Mouse (Mus musculus) frontal cortex, postnatal 10 days (tissue): ENCODE measurements around the gene Exoc3l.

Source experiments
- DNase-seq, 2 experiments: peaks; one replicate each; pipeline ENCODE4 v3.0.0; 2022; ENCODE audit warnings: low spot score in 2 of 2, mixed read lengths in 1 of 2

Exoc3l gene

DNA sequence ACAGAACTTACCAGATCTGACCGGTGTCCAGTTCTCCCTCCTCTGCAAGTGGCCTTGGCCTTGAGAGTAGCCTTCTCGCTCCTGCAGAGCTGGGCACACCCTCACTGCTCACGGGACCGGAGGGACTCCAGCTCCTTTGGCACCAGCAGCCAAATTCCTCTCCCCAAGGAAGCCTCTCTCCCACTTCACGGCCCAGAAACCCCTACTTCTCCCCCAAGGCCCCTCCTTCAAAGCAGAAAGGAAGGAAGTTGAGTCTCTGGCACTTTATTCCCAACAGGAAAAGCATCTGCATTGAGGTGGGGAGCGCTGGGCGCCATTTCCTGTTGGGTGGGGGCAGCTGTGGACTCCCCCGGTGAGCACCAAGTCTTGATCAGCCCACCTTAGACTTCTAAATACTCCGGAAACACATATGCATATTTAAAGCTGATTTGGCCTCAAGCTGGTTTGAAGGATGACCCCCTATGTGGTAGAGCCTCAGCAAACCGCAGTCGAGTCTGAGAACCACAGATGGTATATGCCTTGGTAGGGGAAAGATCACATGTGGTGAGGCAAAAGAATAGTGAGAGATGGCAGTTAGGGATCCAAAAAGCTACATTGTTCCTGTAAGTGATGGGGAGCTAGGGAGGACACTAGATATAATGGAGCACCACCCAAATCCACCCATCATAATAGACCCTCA lies at the start of gene Exoc3l:
Exoc3l (minus strand) TSS at position 207 of the 679 bp plus-strand sequence.
- no peak for DNase-seq

- no peak for DNase-seq
Observed at GRCm38 (mm10) chr8:105345061-105345975, 49.4 kb upstream of the Exoc3l start.

DNA sequence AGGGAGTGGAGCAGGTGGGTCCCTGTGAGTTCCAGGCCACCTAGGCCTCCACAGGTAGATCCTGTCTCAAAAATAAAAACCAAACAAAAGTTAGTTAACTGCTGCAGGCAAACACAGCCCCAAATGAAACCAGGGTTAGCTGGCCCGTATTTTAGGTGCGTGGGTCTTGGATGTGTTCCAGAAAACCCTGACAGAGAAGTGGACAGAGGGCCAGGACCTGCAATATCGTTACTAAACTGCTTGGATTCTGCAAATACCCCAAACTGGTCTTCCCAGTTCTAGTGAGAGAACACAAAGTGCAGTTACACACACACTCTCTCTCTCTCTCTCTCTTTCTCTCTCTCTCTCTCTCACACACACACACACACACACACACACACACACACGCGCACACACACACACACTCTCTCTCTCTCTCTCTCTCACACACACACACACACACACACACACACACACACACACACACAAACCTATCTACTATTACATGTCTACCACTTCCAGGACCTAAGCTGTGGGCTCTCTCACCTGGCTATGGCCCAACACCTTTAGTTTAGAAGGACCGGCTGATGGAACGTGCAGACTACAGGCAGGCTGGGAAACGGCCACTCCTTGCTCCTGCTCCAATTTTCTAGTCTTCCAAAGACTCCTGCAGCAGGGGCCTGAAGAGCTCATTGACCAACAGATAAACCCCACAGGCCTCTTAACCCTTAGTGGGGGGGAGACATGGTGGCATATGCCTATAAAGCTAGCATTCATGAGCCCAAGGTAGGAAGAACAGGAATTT lies 48.1 kb upstream of the Exoc3l start:
- no peak for DNase-seq

- DNase-seq, result no peak
Observed at GRCm38 (mm10) chr8:105342768-105343167, 46.9 kb upstream of the Exoc3l start.

- no peak for DNase-seq
Observed at GRCm38 (mm10) chr8:105341399-105341798, 45.5 kb upstream of the Exoc3l start.

DNA sequence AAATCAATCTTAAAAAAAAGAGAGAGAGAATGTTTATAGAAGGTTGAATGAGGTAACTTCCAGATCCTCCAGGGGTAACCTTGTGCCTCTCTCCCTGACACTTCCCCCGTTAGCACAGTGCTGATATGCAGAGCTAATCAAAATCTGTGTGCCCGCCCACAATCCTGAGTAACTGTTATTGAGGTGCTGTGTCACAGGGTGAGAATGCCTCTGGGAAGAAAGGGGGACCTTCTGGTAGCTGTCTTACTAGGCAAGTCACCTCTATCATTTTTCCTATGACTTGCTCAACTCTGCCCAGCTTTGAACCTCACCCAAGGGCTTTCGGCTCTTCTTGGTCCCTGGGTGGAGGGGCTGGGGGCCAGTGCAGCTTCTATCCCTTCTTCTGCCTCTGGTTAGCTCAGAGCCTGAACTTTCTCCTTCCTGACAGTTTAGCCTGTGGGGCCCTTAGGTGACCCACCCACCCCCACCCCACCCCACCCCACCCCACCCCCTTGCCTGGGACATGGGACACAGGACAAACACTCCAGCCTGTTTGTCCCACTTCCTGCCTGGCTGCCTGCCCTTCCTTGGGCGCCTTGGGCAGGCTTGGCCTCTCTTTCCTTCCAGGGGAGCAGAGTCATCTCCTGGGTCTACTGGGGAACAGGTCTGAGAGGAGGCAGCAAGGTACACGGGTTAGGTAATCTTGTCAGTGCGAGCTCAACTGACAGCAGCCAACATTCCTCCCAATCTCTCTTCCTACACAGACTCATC lies 44.2 kb upstream of the Exoc3l start:
- DNase-seq, result no peak

- DNase-seq, result no peak
Observed at GRCm38 (mm10) chr8:105338992-105339391, 43.1 kb upstream of the Exoc3l start.

DNA sequence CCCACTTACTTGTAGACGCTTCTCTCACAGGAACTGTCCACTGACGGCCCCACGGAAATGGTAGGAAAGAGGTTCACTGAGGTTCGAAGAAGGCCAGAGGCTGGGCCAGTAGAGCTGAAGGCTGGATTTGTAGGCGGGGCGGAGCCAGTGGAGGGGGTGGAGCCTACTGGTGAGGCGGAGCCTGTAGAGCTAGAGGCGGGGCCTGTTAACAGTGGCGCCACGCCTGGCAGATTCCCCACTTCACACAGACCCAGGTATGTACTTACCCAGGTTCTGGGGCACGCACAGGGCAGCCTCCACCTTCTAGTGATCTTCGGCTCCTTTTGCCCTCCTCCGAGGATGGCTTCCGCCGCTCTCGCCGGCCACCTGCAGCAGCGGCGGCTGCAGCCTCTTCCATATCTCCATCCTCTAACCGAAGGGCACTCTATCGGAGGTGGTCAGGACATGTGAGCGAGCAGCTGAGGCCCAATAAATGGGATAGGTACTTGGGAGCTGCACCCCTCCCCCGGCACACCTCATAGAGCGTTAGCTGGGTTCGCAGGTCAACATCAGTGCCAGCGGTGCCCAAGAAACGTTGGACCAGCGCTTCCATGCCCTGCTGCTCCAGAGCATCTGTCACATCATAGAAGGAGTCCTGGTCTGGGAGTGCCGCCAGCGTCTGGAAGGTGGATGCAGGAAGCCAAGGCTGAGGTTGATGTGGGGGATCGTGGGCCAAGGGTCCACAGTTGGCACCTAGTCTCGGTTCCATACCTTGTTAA lies 40.7 kb upstream of the Exoc3l start:
- DNase-seq, result no peak

GRCm38 (mm10) chr8:105332523-105332922 lies 36.6 kb upstream of the Exoc3l start:
- DNase-seq, result no peak

DNA sequence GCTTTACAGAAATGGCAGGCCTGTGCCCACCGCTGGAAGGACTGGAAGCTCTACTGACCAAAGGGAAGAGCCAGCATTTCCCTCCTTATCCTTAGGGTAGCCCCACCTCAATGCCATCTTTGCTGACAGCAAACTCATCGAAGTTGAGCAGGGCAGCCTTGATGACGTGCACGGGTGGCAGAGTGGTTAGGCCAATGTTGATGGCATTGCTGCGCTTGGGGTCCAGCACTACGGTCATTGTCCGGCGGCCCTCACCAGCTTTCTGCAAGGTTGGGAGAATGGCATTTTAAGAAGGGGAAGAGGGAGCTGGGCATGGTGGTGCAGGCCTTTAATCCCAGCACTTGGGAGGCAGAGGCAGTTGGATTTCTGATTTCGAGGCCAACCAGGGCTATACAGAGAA lies 36.0 kb upstream of the Exoc3l start:
- no peak for DNase-seq

DNA sequence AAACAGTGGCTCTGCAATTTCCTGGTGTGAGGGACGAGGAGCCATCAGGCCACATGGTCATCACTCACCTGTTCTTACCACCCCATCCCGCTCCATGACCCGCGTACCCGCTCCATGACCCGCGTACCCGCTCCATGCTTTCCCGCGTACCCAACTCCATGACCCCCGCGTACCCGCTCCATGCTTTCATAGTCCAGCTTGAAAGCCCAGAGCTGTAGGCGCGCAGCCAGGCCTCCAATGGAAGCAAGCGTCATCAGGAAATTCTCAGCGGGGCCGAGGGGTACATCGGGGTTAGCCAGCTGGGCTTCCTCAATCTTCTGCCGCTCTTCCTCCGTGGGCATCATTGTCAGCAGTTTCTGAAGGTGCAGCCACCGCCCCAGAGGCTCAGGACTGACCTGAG lies 35.6 kb upstream of the Exoc3l start:
- DNase-seq, result no peak

GRCm38 (mm10) chr8:105330325-105330724 lies 34.4 kb upstream of the Exoc3l start:
- DNase-seq, result no peak

- no peak for DNase-seq
Observed at GRCm38 (mm10) chr8:105326968-105327367, 31.1 kb upstream of the Exoc3l start.

DNA sequence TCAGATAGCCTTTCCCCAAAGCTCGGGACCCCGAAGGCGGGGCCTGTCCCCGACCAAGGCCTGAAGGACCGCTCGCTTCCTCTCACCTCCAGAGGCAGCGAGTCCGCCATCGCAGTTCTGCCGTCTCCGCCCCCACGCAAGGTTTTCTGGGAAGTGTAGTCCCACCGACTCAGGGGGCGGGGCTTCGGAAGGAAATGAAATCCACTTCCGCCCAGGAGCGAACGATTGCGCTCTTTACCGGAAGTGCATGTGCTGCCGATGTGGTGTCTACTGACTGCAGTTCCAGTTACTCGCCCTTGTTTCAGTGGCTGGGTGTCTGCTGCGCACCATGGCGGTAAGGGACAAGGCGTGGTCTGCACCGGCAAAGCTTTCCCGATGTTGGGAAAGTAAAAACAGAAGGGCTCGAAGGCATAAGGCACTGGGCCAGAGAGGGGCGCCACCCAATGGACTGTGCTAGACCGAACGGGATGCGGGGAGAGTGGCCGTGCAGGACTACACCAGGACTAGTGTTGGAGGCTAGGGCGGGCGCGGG lies 30.3 kb upstream of the Exoc3l start, which contains the start of the genes Lrrc29 and Tmem208:
Lrrc29 (minus strand) TSS at position 138 of the 532 bp plus-strand sequence.
Tmem208 (plus strand) TSS at position 214 of the 532 bp plus-strand sequence.
- DNase-seq, result peak; percentile 96 to 98

- no peak for DNase-seq
Observed at GRCm38 (mm10) chr8:105325641-105326093, 29.8 kb upstream of the Exoc3l start.

DNA sequence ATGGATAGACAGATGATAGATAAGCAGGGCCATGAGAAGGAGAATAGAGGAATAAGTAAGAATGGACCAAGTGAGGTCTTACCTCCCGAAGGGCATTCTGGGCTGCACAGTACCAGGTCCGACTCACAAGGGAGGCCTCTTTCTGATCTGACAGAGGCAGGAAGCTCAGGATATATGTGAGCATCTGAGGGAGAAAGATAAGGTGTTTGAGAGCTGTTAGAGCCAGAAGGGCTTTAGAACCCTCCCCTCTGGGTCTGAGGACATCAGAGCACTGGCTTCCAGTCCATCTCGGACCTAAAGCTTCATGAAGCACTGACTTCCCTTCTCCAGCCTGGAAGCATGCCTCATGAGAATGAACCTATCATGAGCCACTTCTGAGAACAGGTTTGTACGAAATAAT lies 27.3 kb upstream of the Exoc3l start:
- DNase-seq, result no peak

GRCm38 (mm10) chr8:105318662-105319190 lies 22.8 kb upstream of the Exoc3l start:
- no peak for DNase-seq

DNA sequence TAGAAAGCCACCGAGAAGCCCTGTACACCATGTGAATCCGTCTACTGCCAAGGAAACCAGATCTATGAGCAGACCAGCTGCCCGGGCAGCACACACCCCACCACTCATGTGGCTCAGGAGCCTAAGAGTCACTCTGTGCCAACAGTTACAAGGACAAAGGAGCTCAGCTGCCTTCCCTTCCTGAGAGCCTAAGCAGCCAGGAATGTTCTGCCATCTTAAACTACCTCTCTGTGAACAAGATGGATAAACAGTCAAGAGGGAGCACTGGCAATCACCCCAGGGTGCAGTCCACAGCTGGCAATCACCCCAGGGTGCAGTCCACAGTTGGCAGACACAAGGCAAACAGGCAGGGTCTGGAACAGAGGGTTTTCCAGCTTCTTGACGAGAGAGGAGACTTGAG lies 22.0 kb upstream of the Exoc3l start:
- no peak for DNase-seq

DNA sequence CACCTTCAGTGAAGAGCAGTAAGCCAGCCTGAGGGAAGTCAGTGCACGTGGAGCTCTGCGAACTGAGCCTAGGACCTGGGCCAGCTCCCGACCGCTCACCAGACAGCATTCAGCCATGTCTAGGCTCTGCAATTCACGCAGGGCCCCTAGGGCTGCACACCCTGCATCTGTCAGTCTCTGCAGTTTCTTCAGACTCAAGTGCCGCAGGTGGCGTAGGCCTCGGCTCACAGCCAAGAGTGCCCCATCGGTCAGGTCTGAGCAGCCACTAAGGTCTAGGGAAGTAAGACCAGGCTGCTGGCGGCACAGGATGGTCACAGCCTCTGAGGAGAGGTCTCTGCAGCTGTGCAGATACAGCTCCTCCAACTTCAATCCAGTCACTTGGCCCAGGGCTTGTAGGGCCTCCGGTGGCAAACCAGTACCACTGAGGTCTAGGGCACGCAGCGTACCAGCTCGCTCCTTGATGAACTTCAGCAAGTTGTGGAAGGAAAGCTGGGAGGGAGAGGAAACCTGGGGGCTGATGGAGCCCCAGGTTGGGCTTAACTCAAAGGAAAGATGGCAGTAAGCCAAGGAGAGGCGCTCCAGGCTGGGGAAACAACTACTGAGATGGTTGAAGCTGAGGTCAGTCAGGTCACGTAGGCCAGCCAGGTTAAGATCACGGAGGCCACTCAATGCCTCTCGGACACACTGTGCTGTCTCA lies 19.3 kb upstream of the Exoc3l start:
- DNase-seq, result no peak
